Mouse (Mus musculus) stomach, embryonic 15.5 days (tissue): ENCODE measurements at regions not wholly inside any gene's neighbourhood (a gene's known extent, or its start where the extent isn't known, plus 50 kb on each side); places are given as distances from the start of the nearest gene placed in this dataset.
A peak's percentile ranks its signal among the peaks of the same experiment; 100 is the strongest.

Experiments used
- ATAC-seq: fragments of 200-750 bp; cut with Nextera tagmentation; 2 replicates; pipeline ENCODE4 v1.8.0; 2017; ENCODE audit warnings: low read depth, moderate number of reproducible peaks, moderate TSS enrichment; ENCODE audit not compliant: insufficient read depth, low FRiP score
- H3K27ac ChIP-seq: fragments of 300-500 bp; sonication (generic); 2 replicates; pipeline ENCODE4 v1.5.1; 2015; ENCODE audit warnings: mild to moderate bottlenecking, inconsistent platforms
- H3K27me3 ChIP-seq: fragments of 300-500 bp; sonication (generic); replicated peaks from 2 replicates; pipeline ENCODE4 v1.6.1; 2015; ENCODE audit warnings: inconsistent platforms
- H3K36me3 ChIP-seq: fragments of 300-500 bp; sonication (generic); 2 replicates; pipeline ENCODE4 v1.6.1; 2015; ENCODE audit warnings: inconsistent platforms
- H3K4me1 ChIP-seq: fragments of 300-500 bp; sonication (generic); 2 replicates; pipeline ENCODE4 v1.6.1; 2015; ENCODE audit warnings: inconsistent platforms
- H3K4me2 ChIP-seq: fragments of 300-500 bp; sonication (generic); 2 replicates; pipeline ENCODE4 v1.6.1; 2015; ENCODE audit warnings: mild to moderate bottlenecking, inconsistent platforms
- H3K4me3 ChIP-seq: fragments of 300-500 bp; sonication (generic); replicated peaks from 2 replicates; pipeline ENCODE4 v1.5.1; 2015; ENCODE audit warnings: inconsistent platforms
- H3K9ac ChIP-seq: fragments of 300-500 bp; sonication (generic); 2 replicates; pipeline ENCODE4 v1.6.1; 2015; ENCODE audit warnings: inconsistent platforms
- H3K9me3 ChIP-seq: fragments of 300-500 bp; sonication (generic); 2 replicates; pipeline ENCODE4 v1.6.1; 2016; ENCODE audit warnings: inconsistent platforms
- WGBS: fragments of 180-500 bp; shearing (Covaris S2); methylation state at CpG from one replicate; pipeline ENCODE4 v1.1.7; 2015; 5-methylcytosine and 5-hydroxymethylcytosine counted together

DNA sequence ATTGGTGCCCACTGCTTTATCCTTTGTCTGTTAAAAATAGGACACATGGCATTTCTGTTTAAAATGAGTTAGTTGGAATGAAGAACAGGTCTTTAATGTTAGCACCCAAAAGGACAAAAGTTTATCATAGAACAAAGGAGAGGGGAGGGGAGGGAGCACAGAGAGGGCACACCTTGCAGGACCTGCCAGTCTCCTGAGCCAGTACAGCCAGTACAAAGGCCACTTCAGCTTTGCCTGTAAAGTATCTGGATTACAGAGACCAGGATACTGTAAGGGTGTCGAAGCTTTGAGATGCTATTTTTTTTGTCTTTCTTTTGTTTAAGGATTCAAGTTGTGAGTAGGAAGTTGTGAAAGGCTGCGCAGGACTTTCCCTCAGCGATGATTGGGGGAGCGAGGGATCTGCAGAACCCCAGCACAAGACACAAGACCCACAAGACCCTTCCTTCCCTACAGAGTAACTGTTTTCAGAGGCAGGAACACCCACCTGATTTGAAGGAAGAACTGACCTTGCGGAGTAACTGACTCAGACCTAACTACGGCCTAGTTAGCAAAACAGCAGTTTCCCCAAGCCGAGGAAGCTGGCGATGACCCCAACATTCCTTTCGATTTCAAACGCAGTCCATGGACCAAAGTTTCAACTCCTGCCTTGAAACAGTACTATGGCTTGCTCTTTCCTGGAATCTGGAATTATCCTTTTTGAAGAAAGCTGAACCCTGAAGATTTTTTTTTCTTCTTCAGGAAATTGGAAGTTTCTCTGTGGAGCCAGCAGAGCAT lies 178.1 kb downstream of the Efnb2 start:
- WGBS, result 70% methylated on average over 10 of the region's 10 CpGs
- Histone ChIP-seq H3K9ac (no peak overlapping the region), H3K27ac (no peak overlapping the region), H3K9me3 (no peaks in the 10 kb centered on the region), H3K36me3 (no peaks in the 10 kb centered on the region), H3K4me3 (no peak overlapping the region), H3K27me3 (no peaks in the 10 kb centered on the region), H3K4me1 (0 out of 2 replicates have a peak, but pooled peaks cover 5% of the 10 kb centered on the region), H3K4me2 (no peak overlapping the region)
- ATAC-seq, result no peak

DNA sequence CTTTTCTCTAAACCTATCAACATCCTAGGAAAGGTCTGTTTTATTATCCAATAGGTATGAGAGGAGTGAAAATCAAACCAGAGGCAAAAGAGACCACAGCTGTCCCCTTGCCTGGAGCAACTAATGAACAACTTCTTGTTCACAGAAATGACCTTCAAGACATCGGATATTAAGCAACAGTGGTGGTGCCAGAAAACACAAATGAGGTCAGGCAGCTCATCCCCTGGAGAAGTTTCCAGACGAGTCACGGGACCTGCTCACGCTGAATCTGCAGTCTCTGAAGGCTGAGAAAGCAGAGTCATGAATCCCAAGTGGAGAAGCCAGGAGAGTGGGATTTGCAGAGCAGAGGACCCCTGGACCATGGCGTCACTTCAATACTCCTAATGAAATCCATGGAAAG lies 183.6 kb downstream of the Efnb2 start:
- WGBS, result 76% methylated on average over 5 of the region's 5 CpGs
- H3K4me1 ChIP-seq, result no peaks in the 10 kb centered on the region
- H3K27ac ChIP-seq, result no peak overlapping the region
- no peak for ATAC-seq
- no peak overlapping the region for H3K9ac ChIP-seq
- H3K9me3 ChIP-seq, result no peaks in the 10 kb centered on the region
- H3K4me3 ChIP-seq, result no peak overlapping the region
- no peaks in the 10 kb centered on the region for H3K36me3 ChIP-seq
- no peaks in the 10 kb centered on the region for H3K27me3 ChIP-seq
- H3K4me2 ChIP-seq, result no peak overlapping the region

DNA sequence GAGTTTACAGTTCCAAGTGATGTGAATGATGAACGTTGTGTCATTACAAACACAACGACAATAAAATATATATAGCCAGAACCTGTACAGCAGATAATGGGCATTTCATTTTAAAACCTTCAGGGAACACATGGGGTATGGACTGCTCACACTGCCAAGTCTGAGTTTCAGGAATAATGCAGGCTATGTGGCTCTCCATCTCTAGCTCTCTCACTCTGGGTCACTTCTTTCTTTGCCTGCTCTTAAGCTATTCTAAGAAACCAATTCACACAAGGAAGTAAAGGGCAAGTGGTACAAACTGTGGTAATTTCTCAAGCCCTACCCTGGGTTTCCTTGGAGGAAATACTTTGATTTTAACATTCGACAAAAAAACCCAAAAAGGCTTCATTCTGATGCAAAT lies 192.5 kb downstream of the Efnb2 start:
- no peaks in the 10 kb centered on the region for H3K36me3 ChIP-seq
- H3K4me1 ChIP-seq, result no peaks in the 10 kb centered on the region
- no peak overlapping the region for H3K27ac ChIP-seq
- H3K27me3 ChIP-seq, result no peaks in the 10 kb centered on the region
- H3K4me2 ChIP-seq, result no peak overlapping the region
- H3K9ac ChIP-seq, result no peak overlapping the region
- no peak for ATAC-seq
- H3K9me3 ChIP-seq, result no peaks in the 10 kb centered on the region
- H3K4me3 ChIP-seq, result no peak overlapping the region
- WGBS, result 64% methylated on average over 3 of the region's 3 CpGs

DNA sequence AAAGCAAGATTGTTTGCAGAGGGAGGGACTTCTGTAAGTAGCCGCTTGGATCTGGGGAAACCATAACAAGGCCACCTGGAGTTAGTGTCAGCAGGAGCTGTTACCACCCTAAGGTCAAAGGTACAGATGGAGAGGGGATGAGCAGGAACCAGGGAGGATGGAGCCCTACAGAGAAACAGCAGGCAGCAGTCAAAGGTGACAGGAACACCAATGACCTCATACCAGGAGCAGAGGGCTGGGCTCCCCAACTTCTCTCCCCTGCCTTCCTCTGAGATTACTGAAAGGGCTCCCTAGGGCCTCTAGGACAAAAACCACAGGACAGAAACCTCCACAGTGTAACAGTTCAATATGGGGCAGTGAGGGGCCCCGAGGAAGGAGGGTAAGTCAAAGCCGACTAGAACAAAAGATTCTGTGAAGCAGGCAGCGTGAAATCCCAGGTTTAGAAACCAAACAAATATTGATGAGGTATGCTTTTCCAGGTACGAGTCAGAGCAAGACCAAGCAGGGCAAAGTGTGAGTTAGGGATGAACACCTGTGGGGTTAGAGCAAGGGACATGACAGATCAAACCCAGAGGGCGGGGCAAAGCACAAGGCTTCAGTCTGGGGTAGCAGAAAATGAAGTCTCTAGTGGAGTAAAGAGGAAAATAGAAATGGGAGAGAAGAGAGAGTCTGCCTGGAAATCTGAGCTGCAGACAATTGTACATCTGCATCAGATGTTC lies 194.4 kb downstream of the Efnb2 start:
- 24% methylated on average over 6 of the region's 6 CpGs for WGBS

DNA sequence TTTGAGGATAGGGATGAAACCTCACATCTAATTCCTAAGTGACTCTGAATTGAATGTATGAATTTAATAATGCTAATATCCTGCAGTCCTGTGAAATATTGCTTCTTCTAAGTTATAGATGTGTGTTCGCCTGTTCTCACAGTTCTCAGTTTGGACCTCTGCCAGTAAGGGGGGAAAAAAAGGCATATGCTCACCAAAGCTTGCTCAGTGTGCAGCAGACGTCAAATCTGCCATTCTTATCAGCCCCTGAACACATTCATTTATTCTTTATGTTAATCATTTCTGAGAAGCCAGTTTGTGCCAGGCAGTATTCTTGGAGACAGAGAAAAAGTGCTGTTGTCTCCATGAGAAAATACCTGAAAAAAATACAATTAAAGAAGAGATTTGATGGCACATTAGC lies 198.6 kb downstream of the Efnb2 start:
- H3K9ac ChIP-seq, result no peak overlapping the region
- no peak for ATAC-seq
- H3K27me3 ChIP-seq, result no peaks in the 10 kb centered on the region
- H3K36me3 ChIP-seq, result no peaks in the 10 kb centered on the region
- H3K9me3 ChIP-seq, result no peaks in the 10 kb centered on the region
- H3K4me3 ChIP-seq, result no peak overlapping the region
- H3K4me2 ChIP-seq, result no peak overlapping the region
- WGBS, result 20% methylated on average over 2 of the region's 2 CpGs
- no peaks in the 10 kb centered on the region for H3K4me1 ChIP-seq
- H3K27ac ChIP-seq, result no peak overlapping the region

More for the DNA sequence above, 194.4 kb downstream of the Efnb2 start:
- Histone ChIP-seq H3K4me3 (no peak overlapping the region), H3K27me3 (no peaks in the 10 kb centered on the region), H3K36me3 (no peaks in the 10 kb centered on the region), H3K9me3 (no peaks in the 10 kb centered on the region), H3K4me2 (no peak overlapping the region), H3K27ac (peak overlapping the region; percentile 54; the same call in 1 of the 2 replicates), H3K9ac (no peak overlapping the region), H3K4me1 (no peaks in the 10 kb centered on the region)
- ATAC-seq, result peak; percentile 59; the same call in 1 of the 2 replicates

DNA sequence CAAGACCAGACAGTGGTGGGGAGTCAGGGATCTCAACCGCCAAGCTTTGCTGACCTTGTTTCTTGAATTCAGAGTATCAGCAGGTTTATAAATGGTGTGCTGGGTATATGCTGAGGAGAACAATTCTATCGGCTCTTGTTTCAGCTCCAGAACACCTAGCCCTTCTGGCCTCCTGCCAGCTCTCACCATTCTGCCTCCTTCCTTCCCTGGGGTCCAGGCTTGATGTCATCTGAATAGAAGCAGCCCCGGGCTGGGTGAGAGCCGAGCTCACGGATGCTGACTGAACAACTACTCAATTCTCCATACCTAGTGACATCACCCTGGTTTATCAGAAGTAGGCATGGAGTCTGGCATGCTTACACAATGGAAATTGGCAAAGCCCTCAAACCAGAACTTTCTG lies 203.5 kb downstream of the Efnb2 start:
- Histone ChIP-seq H3K27ac (no peak overlapping the region), H3K36me3 (no peaks in the 10 kb centered on the region), H3K27me3 (no peaks in the 10 kb centered on the region), H3K4me2 (no peak overlapping the region), H3K4me1 (no peaks in the 10 kb centered on the region), H3K9ac (no peak overlapping the region), H3K9me3 (no peaks in the 10 kb centered on the region), H3K4me3 (no peak overlapping the region)
- WGBS, result 62% methylated on average over 5 of the region's 5 CpGs
- ATAC-seq, result no peak

DNA sequence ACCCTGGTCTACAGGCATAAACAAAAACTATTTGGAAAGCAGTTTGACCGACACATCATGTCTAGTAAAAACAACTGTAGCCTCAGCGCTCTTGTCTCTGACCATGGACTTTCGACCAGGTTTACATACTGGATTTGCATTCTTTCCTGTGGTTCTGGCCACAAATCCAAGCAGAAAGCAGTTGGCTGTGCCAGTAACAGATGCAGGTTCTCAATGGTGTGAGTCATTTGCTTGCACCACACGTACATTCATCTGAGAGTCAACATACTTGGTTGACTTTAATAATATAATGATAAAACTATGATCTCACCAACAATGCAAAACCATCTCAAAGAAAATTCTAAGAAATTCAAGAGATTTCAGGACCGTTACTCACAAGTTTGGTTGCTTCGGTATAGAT lies 207.1 kb downstream of the Efnb2 start:
- Histone ChIP-seq H3K27me3 (no peaks in the 10 kb centered on the region), H3K9me3 (no peaks in the 10 kb centered on the region), H3K4me2 (no peak overlapping the region), H3K4me3 (no peak overlapping the region), H3K9ac (no peak overlapping the region), H3K4me1 (no peaks in the 10 kb centered on the region), H3K27ac (no peak overlapping the region), H3K36me3 (no peaks in the 10 kb centered on the region)
- ATAC-seq, result no peak
- 77% methylated on average over 6 of the region's 6 CpGs for WGBS

DNA sequence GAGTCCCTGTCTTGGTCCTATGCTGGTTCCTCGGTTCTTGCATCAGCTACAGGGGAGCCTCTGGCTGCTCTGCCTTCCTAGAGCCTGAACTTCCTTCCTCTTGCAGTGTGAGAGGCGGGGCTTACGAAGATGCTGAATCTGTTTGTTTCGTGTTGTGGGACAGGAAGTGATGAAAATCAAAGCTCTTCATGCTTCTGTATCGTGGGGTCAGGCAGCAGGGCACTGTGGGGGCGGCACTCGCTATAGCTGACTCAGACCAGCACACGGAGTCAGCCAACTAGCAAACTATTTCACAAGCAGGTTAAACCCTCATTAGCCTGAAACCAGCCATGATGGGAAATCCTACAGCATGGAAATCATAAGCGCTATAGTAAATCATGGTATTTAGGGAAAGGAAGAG lies 208.8 kb downstream of the Efnb2 start:
- H3K4me1 ChIP-seq, result no peaks in the 10 kb centered on the region
- no peak overlapping the region for H3K27ac ChIP-seq
- H3K27me3 ChIP-seq, result no peaks in the 10 kb centered on the region
- no peaks in the 10 kb centered on the region for H3K9me3 ChIP-seq
- no peak overlapping the region for H3K4me2 ChIP-seq
- WGBS, result 77% methylated on average over 9 of the region's 9 CpGs
- H3K9ac ChIP-seq, result no peak overlapping the region
- no peak overlapping the region for H3K4me3 ChIP-seq
- ATAC-seq, result no peak
- H3K36me3 ChIP-seq, result no peaks in the 10 kb centered on the region

DNA sequence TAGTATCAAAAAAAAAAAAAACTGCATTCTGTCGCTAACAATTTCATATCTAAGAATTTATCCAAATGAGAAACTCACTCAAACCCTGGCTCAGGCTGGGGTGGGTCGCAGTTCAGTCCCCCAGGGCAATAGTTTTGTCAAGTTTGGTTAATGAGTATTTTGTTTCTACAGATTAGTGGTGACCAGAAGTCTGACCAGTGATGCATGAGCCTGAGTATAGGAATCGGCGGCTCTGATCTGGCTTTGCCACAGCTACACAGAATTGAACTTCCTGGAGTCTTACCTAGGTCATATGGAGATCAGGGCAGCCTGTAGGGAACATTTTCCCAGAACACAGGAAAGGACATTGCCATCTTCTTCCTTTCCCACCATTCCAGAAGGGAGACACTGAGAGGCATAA lies 212.1 kb downstream of the Efnb2 start:
- Histone ChIP-seq H3K9me3 (no peaks in the 10 kb centered on the region), H3K4me3 (no peak overlapping the region), H3K27ac (no peak overlapping the region), H3K36me3 (no peaks in the 10 kb centered on the region), H3K9ac (no peak overlapping the region), H3K4me1 (no peaks in the 10 kb centered on the region), H3K27me3 (no peaks in the 10 kb centered on the region), H3K4me2 (no peak overlapping the region)
- 90% methylated on average over 4 of the region's 4 CpGs for WGBS
- ATAC-seq, result no peak

DNA sequence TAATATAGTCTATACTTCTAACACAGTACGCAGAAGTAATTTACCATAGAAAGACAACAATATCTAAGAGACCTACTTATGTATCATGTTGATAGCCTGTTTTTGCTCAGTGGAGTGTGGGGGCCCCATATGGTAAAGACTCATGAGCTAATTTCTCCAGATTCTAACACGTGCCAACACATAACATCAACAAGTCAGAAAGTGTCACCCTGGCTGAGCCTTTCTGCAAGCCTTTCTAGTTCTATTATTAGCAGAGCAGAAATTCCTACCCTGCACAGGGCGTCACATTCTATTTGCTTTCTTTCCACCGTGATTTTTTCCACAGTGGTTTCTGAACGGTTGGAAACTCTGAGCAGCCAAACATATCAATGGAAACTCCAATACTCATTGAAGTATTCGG lies 219.5 kb downstream of the Efnb2 start:
- H3K9me3 ChIP-seq, result no peaks in the 10 kb centered on the region
- H3K4me3 ChIP-seq, result no peak overlapping the region
- WGBS, result 63% methylated on average over 6 of the region's 6 CpGs
- no peaks in the 10 kb centered on the region for H3K36me3 ChIP-seq
- no peaks in the 10 kb centered on the region for H3K27me3 ChIP-seq
- H3K4me1 ChIP-seq, result peaks cover 3% of the 10 kb centered on the region; the same call in 1 of the 2 replicates
- H3K27ac ChIP-seq, result no peak overlapping the region
- no peak overlapping the region for H3K4me2 ChIP-seq
- no peak; the same call in 1 of the 2 replicates for ATAC-seq
- no peak overlapping the region for H3K9ac ChIP-seq

DNA sequence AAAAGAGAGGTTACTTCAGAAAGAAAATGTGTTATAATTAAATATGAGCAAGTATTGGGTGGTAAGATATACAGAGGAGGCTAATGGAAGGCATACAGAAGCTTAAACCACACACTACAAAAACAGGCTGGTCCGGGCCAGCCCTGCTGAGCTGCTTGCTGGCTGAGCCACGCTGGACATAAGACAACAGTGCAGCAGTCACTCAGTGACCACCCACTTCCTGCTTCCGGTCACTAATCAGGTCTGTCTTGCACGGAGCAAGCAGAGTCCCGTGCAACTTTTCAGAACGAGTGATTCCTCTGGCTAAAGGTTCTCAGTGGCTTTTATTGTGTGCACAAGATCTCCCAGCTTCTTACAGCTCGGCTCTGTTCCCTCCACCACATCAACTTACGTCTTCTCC lies 220.1 kb downstream of the Efnb2 start:
- Histone ChIP-seq H3K36me3 (no peaks in the 10 kb centered on the region), H3K27ac (no peak overlapping the region), H3K4me1 (peaks cover 3% of the 10 kb centered on the region; the same call in 1 of the 2 replicates), H3K4me3 (no peak overlapping the region), H3K27me3 (no peaks in the 10 kb centered on the region), H3K9ac (no peak overlapping the region), H3K4me2 (peak overlapping the region; percentile 28; the same call in 1 of the 2 replicates), H3K9me3 (no peaks in the 10 kb centered on the region)
- no peak; the same call in 1 of the 2 replicates for ATAC-seq
- 35% methylated on average over 8 of the region's 8 CpGs for WGBS

DNA sequence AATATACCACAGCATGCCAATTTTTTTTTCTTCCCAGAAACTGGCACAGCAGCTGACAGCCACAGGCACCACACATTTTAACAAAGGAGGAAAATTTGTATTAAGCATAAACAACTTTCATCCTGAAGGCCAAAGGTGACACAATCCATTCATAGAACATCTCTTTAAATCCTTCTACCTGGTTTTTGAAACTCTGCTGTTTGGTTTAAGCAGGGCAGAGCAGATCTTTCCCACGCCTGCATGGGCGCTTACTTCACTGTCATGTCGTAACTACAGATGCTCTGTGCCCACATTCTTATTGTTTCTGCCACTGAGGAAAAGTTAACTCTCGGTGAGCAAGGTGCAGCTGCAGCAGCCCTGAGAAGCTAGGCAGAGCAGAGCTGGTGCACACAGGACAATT lies 234.8 kb downstream of the Efnb2 start:
- H3K4me1 ChIP-seq, result no peaks in the 10 kb centered on the region
- 45% methylated on average over 4 of the region's 4 CpGs for WGBS
- H3K36me3 ChIP-seq, result no peaks in the 10 kb centered on the region
- no peak overlapping the region for H3K9ac ChIP-seq
- no peak overlapping the region for H3K27ac ChIP-seq
- no peak overlapping the region for H3K4me3 ChIP-seq
- no peaks in the 10 kb centered on the region for H3K9me3 ChIP-seq
- H3K27me3 ChIP-seq, result no peaks in the 10 kb centered on the region
- no peak for ATAC-seq
- no peak overlapping the region for H3K4me2 ChIP-seq
